Mouse (Mus musculus): ENCODE data around the gene Fbxw8.

- TF ChIP-seq CTCF (IDR thresholded peaks at IDR 0.05; ENCODE audit: low read depth) (no peak), EP300 (optimal IDR thresholded peaks at IDR 0.05) (no peak)
These were observed 118.1 kb downstream of the Fbxw8 start for GRCm38 (mm10) chr5:118036888-118037797.

Measured in stomach, postnatal 0 days (tissue).